ENCODE assay signal across 8 mouse cellular contexts in the genomic region with DNA sequence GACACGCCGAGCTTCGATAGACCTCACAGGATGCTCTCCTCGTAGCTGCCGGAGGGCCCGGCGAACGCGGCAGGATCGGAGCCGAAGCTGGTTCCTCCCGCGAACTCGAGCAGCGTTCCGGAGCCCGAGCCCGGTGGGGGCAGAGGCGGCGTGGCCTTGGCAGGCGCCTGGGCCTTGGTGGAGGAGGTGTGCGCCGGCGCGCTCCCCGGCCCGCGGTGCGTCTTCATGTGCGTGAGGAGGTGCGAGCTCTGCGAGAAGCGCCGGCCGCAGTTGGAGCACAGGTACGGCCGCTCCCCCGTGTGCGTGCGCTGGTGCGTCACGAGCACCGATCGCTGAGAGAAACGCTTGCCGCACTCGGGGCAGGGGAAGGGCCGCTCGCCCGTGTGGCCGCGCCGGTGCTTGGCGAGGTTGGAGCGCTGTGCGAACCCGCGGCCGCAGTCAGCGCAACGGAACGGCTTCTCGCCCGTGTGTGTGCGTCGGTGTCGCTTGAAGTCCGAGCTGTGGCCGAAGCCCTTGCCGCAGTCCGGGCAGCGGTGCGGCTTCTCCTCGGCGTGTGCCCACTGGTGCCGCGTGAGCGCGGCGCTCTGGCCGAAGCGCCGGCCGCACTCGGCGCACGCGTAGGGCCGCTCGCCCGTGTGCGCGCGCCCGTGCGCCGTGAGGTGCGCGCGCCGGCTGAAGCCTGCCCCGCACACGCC. TPM values are rescaled to one million over a fixed set of nuclear protein-coding genes. Genes with fewer than 3 reads are reported as not detected.
DNase-seq lines count a peak whose midpoint lies in the region; ATAC-seq and TF ChIP-seq lines count a peak whose summit lies in the region.

No protein-coding gene starts in this region.

- no peak for ATAC-seq in embryonic facial prominence, embryonic 11.5 days (replicated peaks; ENCODE audit: insufficient number of reproducible peaks, low FRiP score, low TSS enrichment, low read depth)
- ATAC-seq in limb, embryonic 11.5 days (ENCODE audit: insufficient number of reproducible peaks, low FRiP score, low TSS enrichment, low read depth), result peak; percentile 7; the same call in 1 of the 2 replicates
- no peak for ATAC-seq in monocyte, adult 5-6 weeks (replicated peaks; ENCODE audit: insufficient number of reproducible peaks, low FRiP score, low TSS enrichment, poor library complexity, severe bottlenecking)

- H3K36me3 ChIP-seq in embryonic facial prominence, embryonic 11.5 days (replicated peaks; ENCODE audit: control insufficient read depth, insufficient read depth, low read depth, low read length), result no peaks in the 10 kb centered on the region
- no peaks in the 10 kb centered on the region; the same call in 1 of the 2 replicates for H3K36me3 ChIP-seq in limb, embryonic 11.5 days (ENCODE audit: control insufficient read depth, insufficient read depth, low read length)

- peak overlapping the region; percentile 39 for H3K9ac ChIP-seq in embryonic facial prominence, embryonic 11.5 days (replicated peaks; ENCODE audit: low read length)
- no peak overlapping the region; the same call in 1 of the 2 replicates for H3K9ac ChIP-seq in limb, embryonic 11.5 days (ENCODE audit: low read length)

- no peak for TF ChIP-seq POLR2A in bone marrow macrophage, adult 2 months (IDR thresholded peaks at IDR 0.05; ENCODE audit: borderline replicate concordance, low read depth, low read length)

- peaks cover 68% of the 10 kb centered on the region for H3K27me3 ChIP-seq in embryonic facial prominence, embryonic 11.5 days (ENCODE audit: control insufficient read depth, insufficient read depth, low read length)
- H3K27me3 ChIP-seq in limb, embryonic 11.5 days (ENCODE audit: control insufficient read depth, insufficient read depth, low read length), result peaks cover 66% of the 10 kb centered on the region

- H3K4me3 ChIP-seq in layer of hippocampus, adult 2 months, result peak overlapping the region; percentile 22; the same call in 1 of the 2 replicates
- peak overlapping the region; percentile 53 for H3K4me3 ChIP-seq in bone marrow macrophage, adult 2 months (ENCODE audit: insufficient read depth, low read length)
- H3K4me3 ChIP-seq in embryonic facial prominence, embryonic 11.5 days (ENCODE audit: low read depth, low read length), result peak overlapping the region; percentile 38
- peak overlapping the region; percentile 29 for H3K4me3 ChIP-seq in limb, embryonic 11.5 days (ENCODE audit: low read depth, low read length)

- H3K27ac ChIP-seq in layer of hippocampus, adult 2 months, result no peak overlapping the region
- no peak overlapping the region for H3K27ac ChIP-seq in bone marrow macrophage, adult 2 months (ENCODE audit: insufficient read depth, low read depth, low read length)
- no peak overlapping the region for H3K27ac ChIP-seq in embryonic facial prominence, embryonic 11.5 days (replicated peaks; ENCODE audit: low read depth, low read length)
- H3K27ac ChIP-seq in limb, embryonic 11.5 days (replicated peaks; ENCODE audit: low read depth, low read length), result no peak overlapping the region

- TF ChIP-seq CTCF in layer of hippocampus, adult 2 months (conservative IDR thresholded peaks at IDR 0.05), result no peak
- no peak for TF ChIP-seq CTCF in bone marrow macrophage, adult 2 months (IDR thresholded peaks at IDR 0.05; ENCODE audit: low read depth, low read length)

- WGBS in embryonic facial prominence, embryonic 11.5 days, result 3% methylated on average over 91 of the region's 103 CpGs
- 1% methylated on average over 92 of the region's 103 CpGs for WGBS in limb, embryonic 11.5 days

- no peak for DNase-seq in layer of hippocampus, adult 2 months (ENCODE audit: low spot score in 2 of 2)
- DNase-seq in layer of hippocampus, adult 9-11 months, result no peak
- DNase-seq in embryonic facial prominence, embryonic 11.5 days (ENCODE audit: low spot score), result peak; percentile 29
- peak; percentile 53 for DNase-seq in limb, embryonic 11.5 days (ENCODE audit: low spot score)
- peak; percentile 40 for DNase-seq in right cerebral cortex, postnatal 4 days
- no peak for DNase-seq in layer of hippocampus, postnatal 25 days (ENCODE audit: extremely low spot score in 1 of 2, low spot score in 1 of 2)

- H3K4me2 ChIP-seq in embryonic facial prominence, embryonic 11.5 days (ENCODE audit: low read depth, low read length), result peak overlapping the region; percentile 89
- peak overlapping the region; percentile 79 for H3K4me2 ChIP-seq in limb, embryonic 11.5 days (ENCODE audit: low read depth, severe bottlenecking)

- no peaks in the 10 kb centered on the region for H3K9me3 ChIP-seq in embryonic facial prominence, embryonic 11.5 days (replicated peaks; ENCODE audit: control insufficient read depth, low read length)
- H3K9me3 ChIP-seq in limb, embryonic 11.5 days (ENCODE audit: control insufficient read depth, low read length), result 0 out of 2 replicates have a peak, but pooled peaks cover 2% of the 10 kb centered on the region

- no peaks in the 10 kb centered on the region; the same call in 1 of the 2 replicates for H3K4me1 ChIP-seq in bone marrow macrophage, adult 2 months (ENCODE audit: control insufficient read depth, insufficient read depth, low read length)
- peaks cover 5% of the 10 kb centered on the region; the same call in 1 of the 2 replicates for H3K4me1 ChIP-seq in embryonic facial prominence, embryonic 11.5 days (ENCODE audit: control insufficient read depth, insufficient read depth, low read length)
- peaks cover 17% of the 10 kb centered on the region for H3K4me1 ChIP-seq in limb, embryonic 11.5 days (ENCODE audit: control insufficient read depth, insufficient read depth, low read length)

RNA-seq across cellular contexts. Expression of a gene that starts 16.5 kb away (rescaled TPM):
- 10 to 100 TPM; 24.0 to 24.3 TPM for total RNA-seq in layer of hippocampus, adult 2 months (2021)
- 1.7 and 2.9 TPM in 2 replicates for polyA plus RNA-seq in bone marrow macrophage, adult 2 months (2012; ENCODE audit: insufficient read depth, insufficient read length, missing spikeins)
- 2.1 and 2.2 TPM in 2 replicates for polyA plus RNA-seq in embryonic facial prominence, embryonic 11.5 days (2014; fragmentation: Nextera tagmentation; extraction: Ambion mirVana)
- polyA plus RNA-seq in limb, embryonic 11.5 days (2014; fragmentation: Nextera tagmentation; extraction: Ambion mirVana), result 2.0 and 3.4 TPM in 2 replicates
- 1.4 to 2.9 TPM (median 1.9 TPM) in 3 replicates for total RNA-seq in monocyte, adult 5-6 weeks (2017)
- 10 to 100 TPM; 22.0 to 22.5 TPM for total RNA-seq in layer of hippocampus, postnatal 25 days (2021)

RNA-seq across cellular contexts. Expression of a gene that starts 18.4 kb away (rescaled TPM):
- 10 to 100 TPM; 33.8 to 36.1 TPM for total RNA-seq in layer of hippocampus, adult 2 months (2021)
- 8.8 and 10.2 TPM in 2 replicates for polyA plus RNA-seq in bone marrow macrophage, adult 2 months (2012; ENCODE audit: insufficient read depth, insufficient read length, missing spikeins)
- polyA plus RNA-seq in embryonic facial prominence, embryonic 11.5 days (2014; fragmentation: Nextera tagmentation; extraction: Ambion mirVana), result 20.6 and 21.4 TPM in 2 replicates
- polyA plus RNA-seq in limb, embryonic 11.5 days (2014; fragmentation: Nextera tagmentation; extraction: Ambion mirVana), result 20.8 and 23.3 TPM in 2 replicates
- 17.0 to 19.7 TPM (median 17.2 TPM) in 3 replicates for total RNA-seq in monocyte, adult 5-6 weeks (2017)
- 10 to 100 TPM; 28.4 to 31.2 TPM for total RNA-seq in layer of hippocampus, postnatal 25 days (2021)

RNA-seq across cellular contexts. Expression of a gene that starts 26.6 kb away (rescaled TPM):
- not detected for total RNA-seq in layer of hippocampus, adult 2 months (2021)
- not detected in 2 replicates for polyA plus RNA-seq in bone marrow macrophage, adult 2 months (2012; ENCODE audit: insufficient read depth, insufficient read length, missing spikeins)
- not detected in 2 replicates for polyA plus RNA-seq in embryonic facial prominence, embryonic 11.5 days (2014; fragmentation: Nextera tagmentation; extraction: Ambion mirVana)
- not detected in 2 replicates for polyA plus RNA-seq in limb, embryonic 11.5 days (2014; fragmentation: Nextera tagmentation; extraction: Ambion mirVana)
- total RNA-seq in monocyte, adult 5-6 weeks (2017), result not detected in 3 replicates
- total RNA-seq in layer of hippocampus, postnatal 25 days (2021), result not detected

RNA-seq across cellular contexts. Expression of a gene that starts 40.1 kb away (rescaled TPM):
- total RNA-seq in layer of hippocampus, adult 2 months (2021), result 1 to 10 TPM; 3.5 to 4.8 TPM
- not detected in 2 replicates for polyA plus RNA-seq in bone marrow macrophage, adult 2 months (2012; ENCODE audit: insufficient read depth, insufficient read length, missing spikeins)
- polyA plus RNA-seq in embryonic facial prominence, embryonic 11.5 days (2014; fragmentation: Nextera tagmentation; extraction: Ambion mirVana), result not detected in 2 replicates
- polyA plus RNA-seq in limb, embryonic 11.5 days (2014; fragmentation: Nextera tagmentation; extraction: Ambion mirVana), result 0.08 TPM in 1 of 2 replicates, not detected in the other
- total RNA-seq in monocyte, adult 5-6 weeks (2017), result not detected in 3 replicates
- total RNA-seq in layer of hippocampus, postnatal 25 days (2021), result 1 to 10 TPM; 5.5 to 6.6 TPM

Comparison
In these comparisons a context has a peak if more than half of its experiments do, and no peak if none do; other contexts are left out.
1. DNase-seq: peak in embryonic facial prominence, embryonic 11.5 days (single experiment), limb, embryonic 11.5 days (single experiment) and right cerebral cortex, postnatal 4 days (single experiment); none in layer of hippocampus, adult 2 months (0 of 2), layer of hippocampus, adult 9-11 months (single experiment) and layer of hippocampus, postnatal 25 days (0 of 2).
2. Peak in every context shown above with its lines, with median percentiles within 50 percentile points of each other: H3K4me3 ChIP-seq.